Mouse (Mus musculus) kidney, postnatal 14 days (tissue): Measurements from ENCODE around the gene Rassf10.
A peak's percentile ranks its signal among the peaks of the same experiment; 100 is the strongest.

Source experiments
- DNase-seq: peaks from one replicate; pipeline ENCODE4 v3.0.0; 2022; ENCODE audit warnings: mixed read lengths

Rassf10 gene

GRCm38 (mm10) chr7:112966382-112966781 lies 12.6 kb downstream of the Rassf10 start:
- DNase-seq, result peak; percentile 71

- no peak for DNase-seq
Observed at GRCm38 (mm10) chr7:112966786-112967185, 13.0 kb downstream of the Rassf10 start.

GRCm38 (mm10) chr7:112983316-112983715 lies 29.6 kb downstream of the Rassf10 start:
- DNase-seq, result no peak

GRCm38 (mm10) chr7:112984704-112985577 lies 31.2 kb downstream of the Rassf10 start:
- no peak for DNase-seq

GRCm38 (mm10) chr7:112985578-112985949 lies 31.8 kb downstream of the Rassf10 start:
- no peak for DNase-seq

- peak; percentile 23 for DNase-seq
Observed at GRCm38 (mm10) chr7:112992928-112993327, 39.2 kb downstream of the Rassf10 start.

- DNase-seq, result no peak
Observed at GRCm38 (mm10) chr7:113003565-113004255, 49.9 kb downstream of the Rassf10 start.

GRCm38 (mm10) chr7:113005726-113006125 lies 52.0 kb downstream of the Rassf10 start:
- DNase-seq, result peak; percentile 51
